Mouse (Mus musculus): ENCODE data around the gene Lonrf3.

- TF ChIP-seq GATA1 (IDR thresholded peaks at IDR 0.05; ENCODE audit: low read length): no peak
- no peak for TF ChIP-seq TAL1 (IDR thresholded peaks at IDR 0.05; ENCODE audit: low read length)
These were observed 74.2 kb downstream of the Lonrf3 start for GRCm38 (mm10) chrX:36402316-36402715.
